Mouse (Mus musculus): ENCODE results near the gene Tiam2. TPM values are rescaled to one million over a fixed set of nuclear protein-coding genes. Genes with fewer than 3 reads are reported as not detected.

Tiam2 gene
- total RNA-seq, 2 experiments from 2014 or later, result 10.1 to 13.1 TPM

DNA sequence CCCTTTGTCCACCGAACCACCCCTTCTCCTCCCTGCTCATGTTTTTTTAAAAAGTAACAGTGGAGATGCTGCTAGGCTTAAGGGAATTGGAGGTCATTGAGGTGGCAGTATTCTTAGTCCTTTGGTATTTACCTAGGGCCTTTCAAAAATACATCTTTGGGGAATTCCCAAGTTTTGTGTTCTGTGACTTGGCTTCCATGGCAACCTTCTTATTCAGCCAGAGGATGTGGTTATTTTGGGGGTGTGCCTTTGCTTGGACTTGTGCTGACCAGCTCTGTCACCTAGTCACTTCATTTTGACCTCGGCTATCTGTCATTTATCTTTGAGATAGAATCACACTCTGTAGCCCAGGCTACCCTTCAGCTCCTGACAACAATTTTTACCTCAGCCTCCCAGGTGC lies 68.6 kb downstream of the Tiam2 start:
- no peak for DNase-seq

DNA sequence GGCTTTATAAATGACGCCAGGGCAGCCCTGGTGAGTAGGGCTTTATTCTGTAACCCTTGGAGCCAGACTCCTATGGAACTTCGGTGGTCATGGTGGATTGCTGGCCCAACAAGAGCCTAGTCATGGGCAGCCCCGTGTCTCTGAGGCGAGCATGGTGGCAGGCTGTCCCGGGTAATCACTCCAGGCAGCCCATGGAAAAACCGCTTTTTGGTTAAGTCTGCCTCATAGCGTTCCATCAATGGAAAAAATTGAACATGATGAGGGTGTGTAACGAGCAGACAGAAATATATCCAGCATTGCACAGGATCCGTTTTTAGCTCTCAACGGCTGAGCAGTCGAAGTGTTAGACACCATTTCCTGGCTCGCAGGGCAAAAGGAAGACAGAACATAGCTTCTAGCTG lies 70.5 kb downstream of the Tiam2 start:
- no peak for DNase-seq

DNA sequence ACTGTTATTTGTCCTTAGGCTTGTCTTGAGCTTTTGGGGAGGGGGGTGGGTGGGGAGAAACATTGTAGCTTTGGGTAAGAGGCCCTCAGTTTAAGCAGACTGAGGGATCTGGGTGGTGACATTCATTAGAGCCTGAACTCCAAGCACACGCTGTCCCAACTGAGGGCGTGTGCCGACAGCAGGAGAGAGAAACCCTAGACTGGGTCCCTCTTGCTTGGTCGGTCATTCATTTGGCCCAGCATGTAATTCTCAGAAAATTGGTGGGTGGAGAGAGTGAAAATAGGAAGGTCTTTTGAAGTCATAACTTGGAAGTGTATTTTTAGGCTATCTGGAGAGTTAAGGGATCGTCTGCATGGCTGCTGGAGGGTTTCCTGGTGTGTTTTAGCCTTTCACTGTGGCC lies 71.5 kb downstream of the Tiam2 start:
- no peak for DNase-seq

DNA sequence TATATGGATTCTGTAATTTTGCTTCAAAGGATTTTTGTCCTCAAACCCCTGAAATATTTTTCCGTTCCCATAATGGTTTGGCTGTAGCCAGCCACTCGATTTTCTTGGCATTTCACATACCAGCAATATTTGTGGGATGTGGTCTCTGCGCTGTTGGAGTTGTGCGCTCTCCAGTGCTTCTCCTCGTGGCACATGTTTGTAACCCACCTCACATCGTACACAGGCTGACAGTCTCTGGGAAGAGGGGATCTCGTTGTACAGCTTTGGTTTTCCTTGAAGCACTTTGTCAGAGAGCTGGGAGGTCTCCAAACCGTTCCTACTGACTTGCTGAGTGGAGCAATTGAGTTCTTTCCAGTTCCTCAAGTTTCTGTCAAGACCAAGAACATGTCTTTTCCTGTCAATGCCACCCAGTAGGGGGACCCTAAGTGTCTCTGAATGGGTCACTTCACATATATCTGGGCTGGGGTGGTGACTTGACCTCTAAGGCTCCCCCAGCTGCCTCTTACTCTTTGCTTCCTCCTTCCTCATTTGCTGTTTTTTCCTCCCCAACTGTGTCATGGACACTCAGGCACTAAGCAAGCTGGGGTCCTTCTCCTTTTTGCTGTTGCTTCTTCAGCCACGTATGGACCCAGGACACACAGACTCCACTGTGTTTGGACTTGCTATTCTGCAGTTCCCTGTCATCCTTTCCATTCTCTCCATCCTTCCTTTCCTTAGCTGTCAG lies 79.1 kb downstream of the Tiam2 start:
- no peak for DNase-seq

DNA sequence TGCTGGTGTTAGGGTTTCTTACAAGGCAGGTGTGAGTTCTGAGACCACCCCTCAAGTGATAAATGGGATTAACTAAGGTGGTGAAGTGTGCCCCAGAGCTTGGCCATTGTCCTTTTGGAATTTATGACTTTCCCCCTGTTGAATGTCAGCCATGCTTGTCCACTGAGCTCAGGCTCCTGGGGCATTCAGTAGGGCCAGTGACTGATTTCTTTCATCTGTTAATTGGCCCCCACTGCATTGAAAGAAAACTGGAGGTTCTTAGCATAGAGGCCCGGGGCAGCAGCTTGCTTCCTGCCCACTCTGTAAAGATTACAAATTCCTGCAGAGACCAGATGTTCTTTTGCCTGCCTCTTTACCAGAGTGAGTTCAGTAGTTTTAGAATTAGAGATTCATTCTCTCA lies 80.7 kb downstream of the Tiam2 start:
- no peak for DNase-seq

DNA sequence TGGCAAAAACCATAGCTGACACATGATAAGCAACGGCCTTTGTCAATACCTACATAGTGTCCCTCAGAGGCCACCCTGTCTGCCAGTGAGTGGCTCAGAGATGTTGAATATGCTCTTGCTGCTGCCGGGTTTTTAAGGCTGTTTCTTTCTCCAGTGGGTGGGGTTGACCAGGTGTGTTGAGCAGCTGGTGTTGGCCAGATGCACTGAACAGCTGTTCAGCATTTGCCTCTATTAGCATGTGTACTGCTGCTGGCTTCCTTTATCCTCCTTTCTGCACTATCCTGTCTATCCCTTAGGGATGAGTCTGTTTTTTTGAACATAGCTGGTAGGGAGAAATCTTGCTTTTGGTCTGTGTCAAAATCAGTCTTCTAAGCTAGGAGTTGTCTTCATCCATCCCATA lies 83.9 kb downstream of the Tiam2 start:
- no peak for DNase-seq

DNA sequence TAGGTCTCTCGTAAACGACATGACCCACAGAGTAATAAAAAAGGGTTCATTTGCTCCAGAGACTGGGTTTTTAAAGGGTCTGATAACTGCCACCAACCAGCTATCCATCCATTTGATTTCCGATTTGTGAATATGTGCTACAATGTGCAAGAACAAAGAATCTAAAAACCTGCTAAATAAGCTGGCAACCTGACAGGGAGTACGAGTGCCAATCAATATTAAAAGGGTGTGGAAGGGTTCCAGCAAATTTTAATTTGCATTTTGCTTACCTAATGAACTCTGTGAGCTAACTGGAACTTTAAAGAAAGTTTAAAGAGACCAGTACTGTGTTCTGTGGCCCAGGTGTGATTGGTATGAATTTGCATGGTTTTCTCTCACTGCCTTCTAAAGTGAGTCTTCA lies 86.4 kb downstream of the Tiam2 start:
- no peak for DNase-seq

DNA sequence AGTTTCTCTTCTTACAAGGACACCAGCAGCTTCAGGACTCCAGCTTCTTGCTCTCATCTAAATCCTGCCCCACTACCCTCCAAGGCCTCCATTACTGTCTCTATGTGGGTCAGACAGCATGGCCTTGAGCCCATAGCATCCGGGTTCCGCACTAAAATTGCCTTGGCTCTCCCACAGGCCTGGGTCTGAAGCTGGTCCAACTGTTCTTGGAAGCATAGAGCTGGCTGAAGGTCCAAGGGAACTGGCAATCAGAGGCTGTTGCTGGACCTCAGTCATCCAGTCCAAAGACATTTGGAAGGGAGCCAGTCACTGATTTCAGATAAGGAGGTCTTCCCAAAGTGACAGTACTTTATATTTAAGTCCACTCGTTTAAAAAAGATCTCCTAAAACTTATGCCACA lies 89.2 kb downstream of the Tiam2 start:
- peak; percentile 84 for DNase-seq

DNA sequence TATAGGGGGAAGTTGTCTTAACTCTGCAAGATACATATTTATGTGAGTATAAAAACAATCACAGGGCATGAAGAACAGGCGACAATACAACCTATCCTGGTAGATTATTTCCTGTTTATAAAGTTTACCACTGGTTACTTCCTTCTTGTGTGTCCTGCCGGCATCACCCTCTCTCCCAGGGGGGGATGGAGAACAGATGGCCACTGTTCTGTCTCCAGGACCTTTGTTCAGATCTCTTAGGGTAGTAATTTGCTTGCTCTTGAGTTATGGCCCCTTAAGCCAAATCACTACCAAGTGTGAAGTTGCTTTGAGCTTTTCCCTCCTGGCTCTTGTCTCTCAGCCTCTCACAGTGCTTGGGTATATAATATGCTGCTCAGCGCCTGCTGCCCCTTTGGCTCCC lies 90.0 kb downstream of the Tiam2 start:
- no peak for DNase-seq

DNA sequence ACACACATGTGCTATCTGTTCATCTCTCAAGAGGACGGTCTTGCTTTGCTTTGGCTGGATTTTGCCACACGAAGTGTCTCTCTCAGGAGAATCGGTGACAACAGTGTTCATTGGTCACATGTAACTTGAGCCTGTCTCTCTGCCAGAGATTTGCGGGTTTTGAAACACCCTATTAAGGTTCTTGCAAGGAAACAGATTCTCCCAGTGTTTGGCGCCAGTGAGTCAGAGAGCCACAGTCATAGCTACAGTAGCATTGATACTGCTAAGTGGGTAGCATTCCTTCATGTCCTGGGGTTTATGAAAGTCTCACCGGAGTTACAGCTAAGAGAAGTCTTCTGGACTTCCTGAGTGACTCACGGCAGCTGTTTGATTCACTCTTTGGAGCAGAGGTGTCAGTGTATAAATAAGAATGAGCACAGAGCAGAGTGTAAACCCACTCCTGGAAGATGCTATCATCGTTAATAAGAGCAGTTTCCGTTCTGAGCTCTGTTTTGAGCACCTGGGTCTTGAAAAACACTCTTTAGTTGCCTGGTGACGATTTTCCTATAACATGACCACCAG lies 93.1 kb downstream of the Tiam2 start:
- peak; percentile 56 for DNase-seq

DNA sequence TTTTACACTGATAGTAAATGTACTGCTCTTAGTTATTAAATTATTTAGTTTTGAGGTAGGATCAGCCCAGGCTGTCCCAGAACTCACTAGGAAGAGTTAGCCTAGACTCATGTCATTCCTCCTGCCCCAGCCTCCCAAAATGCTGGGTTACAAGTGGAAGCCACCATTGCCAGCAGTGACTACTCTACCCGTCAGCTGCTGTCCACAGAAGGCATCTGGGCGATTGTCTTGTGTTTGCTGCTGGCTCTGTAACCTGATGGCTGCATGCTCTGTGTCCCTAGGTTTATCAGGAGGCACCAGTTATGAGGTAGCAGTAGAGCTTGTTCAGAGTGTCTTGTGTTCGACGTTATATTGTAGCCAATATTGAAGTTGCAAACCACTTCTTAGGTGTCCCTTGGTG lies 93.8 kb downstream of the Tiam2 start:
- no peak for DNase-seq

DNA sequence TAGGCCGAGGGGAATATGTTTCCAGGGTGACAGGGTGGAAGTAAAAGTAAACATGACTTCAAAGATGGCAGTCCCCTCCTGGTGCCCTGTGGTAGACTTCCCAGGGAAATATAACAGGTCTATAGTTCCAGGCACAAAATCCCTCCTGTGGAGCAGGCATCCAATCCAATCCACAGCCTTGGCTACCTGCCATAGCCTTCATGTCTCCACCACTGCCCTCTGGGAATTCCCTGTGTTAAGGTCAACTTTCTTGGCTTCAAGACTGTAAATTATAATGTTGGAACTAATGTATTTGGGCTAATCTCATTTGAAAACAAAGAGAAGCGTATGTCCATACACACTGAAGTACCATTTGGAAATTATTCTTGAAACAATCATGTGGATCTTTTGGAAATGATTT lies 97.0 kb downstream of the Tiam2 start:
- DNase-seq, result peak; percentile 74

DNA sequence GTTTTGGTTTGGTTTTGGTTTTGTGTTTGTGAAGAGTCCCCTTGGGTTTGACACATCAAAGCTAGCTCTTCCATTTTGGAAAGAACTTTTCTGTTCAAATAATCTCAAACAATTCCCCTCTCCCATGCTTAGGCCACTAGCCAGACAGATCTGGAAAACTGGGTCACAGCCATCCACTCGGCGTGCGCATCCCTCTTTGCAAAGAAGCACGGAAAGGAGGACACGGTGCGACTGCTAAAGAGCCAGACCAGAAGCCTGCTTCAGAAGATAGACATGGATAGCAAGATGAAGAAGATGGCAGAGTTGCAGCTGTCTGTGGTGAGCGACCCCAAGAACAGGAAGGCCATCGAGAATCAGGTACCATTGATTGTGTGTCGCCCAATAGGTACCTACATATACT lies 102.3 kb downstream of the Tiam2 start:
- no peak for DNase-seq

DNA sequence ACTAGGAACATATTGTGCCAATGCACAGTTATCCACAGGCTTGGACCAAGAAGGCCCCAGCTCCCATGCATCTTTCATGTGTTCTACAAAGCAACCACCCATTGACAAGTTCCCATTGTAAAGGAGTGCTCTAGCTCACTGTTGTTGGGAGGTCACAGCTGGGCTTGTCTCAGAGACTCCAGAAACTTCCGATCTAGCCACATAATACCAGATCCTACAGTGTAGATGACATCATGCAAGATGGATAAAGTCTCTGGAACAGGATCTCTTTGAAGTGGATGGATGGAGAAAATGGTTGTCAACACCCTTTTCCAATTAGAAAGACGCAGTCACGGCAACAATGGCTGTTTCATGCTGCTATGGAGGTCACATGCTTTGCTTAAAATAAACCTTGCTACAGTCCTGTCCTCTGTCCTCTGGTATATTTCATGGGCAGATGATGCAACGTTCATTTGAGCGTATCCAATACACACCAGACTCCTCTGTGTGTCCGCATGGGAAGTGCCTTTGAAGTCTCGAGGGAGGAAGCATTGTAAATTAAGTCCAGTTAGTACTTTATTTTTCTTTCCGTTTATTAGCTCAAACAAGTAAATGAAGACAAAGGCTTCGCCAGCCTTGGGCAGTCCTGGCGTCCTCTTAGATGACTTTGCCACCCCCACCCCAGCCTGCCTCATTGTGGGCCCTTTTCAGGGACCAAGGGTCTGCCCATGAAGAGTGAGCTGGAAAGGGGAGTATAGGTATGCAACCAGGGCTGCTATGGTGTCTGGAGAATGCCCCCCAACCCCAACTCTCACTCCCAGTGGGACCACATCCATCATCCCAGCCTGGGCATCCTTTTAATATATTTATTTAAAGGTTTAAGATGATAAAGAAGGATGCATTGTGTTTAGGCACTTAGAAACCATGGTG lies 106.5 kb downstream of the Tiam2 start:
- no peak for DNase-seq

DNA sequence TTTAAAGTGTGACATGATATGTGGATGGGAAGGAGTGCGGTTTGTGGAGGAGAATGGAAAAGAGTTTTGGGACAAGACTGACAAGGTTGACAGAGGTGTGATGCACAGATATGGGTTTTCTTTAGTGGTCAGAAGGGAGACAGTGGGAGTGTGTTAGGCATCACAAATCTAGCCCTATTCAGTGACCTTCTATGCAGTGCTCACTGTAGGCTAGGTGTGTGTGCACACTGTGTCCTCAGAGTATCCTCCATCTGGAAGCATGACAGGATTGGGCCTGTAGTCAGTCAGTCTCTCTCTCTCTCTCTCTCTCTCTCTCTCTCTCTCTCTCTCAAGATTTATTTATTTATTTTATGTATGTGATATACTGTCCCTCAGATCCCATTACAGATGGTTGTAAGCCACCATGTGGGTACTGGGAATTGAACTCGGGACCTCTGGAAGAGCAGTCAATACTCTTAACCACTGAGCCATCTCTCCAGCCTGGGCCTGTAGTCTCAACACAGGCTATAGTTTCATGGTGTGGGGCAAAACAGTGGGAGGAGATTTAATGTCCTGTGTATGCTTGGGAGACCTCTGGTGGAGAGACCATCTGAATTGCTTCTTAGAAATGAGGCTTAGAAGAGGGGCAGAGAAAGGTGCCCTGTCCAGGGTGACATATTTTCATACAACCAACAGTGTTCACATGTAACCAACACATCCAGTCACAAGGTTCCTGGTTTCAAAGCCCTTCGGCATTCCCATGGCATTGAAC lies 107.3 kb downstream of the Tiam2 start:
- no peak for DNase-seq

DNA sequence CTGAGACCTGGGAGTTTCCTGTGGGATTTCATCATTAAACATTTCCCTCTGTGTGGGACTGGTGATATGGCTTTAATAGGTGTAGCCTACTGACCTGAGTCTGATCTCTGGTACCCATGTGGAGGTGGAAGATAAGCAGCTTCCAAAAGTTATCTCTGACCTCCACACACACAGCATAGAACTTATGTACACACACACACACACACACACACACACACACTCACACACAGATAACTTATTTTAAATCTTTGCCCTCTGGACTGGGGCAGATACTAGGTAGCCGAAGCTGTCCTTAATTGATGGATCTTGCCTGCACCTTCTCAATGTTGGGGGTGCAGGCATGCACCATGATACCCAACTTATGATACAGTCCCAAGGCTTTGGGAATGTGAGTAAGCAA lies 108.9 kb downstream of the Tiam2 start:
- DNase-seq, result no peak

DNA sequence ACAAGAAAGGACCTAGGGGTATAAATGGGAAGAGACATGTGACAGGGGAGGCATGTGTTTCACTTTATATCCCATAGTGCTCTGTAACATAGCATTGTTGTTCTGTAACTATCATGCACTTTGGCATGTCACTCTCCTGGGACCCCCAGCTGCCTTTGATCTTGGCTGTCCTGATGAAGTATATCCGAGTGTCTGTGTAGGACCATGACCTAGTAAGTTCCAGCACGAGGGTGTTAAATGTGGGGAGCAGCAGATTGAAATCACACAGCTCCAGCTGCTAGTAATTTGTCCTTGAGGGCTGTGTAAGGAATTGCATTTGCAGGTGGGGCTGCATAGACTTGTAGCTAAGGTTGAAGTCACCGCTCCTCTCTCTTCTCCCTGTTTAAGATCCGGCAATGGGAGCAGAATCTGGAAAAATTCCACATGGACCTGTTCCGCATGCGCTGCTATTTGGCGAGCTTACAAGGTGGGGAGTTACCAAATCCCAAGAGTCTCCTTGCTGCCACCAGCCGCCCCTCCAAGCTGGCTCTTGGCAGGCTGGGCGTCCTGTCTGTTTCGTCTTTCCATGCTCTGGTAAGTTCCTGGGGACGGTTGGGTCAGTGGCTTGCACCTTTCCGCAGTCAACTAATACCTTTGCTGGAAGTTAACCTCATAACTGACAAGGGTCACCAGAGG lies 110.6 kb downstream of the Tiam2 start:
- DNase-seq, result no peak

DNA sequence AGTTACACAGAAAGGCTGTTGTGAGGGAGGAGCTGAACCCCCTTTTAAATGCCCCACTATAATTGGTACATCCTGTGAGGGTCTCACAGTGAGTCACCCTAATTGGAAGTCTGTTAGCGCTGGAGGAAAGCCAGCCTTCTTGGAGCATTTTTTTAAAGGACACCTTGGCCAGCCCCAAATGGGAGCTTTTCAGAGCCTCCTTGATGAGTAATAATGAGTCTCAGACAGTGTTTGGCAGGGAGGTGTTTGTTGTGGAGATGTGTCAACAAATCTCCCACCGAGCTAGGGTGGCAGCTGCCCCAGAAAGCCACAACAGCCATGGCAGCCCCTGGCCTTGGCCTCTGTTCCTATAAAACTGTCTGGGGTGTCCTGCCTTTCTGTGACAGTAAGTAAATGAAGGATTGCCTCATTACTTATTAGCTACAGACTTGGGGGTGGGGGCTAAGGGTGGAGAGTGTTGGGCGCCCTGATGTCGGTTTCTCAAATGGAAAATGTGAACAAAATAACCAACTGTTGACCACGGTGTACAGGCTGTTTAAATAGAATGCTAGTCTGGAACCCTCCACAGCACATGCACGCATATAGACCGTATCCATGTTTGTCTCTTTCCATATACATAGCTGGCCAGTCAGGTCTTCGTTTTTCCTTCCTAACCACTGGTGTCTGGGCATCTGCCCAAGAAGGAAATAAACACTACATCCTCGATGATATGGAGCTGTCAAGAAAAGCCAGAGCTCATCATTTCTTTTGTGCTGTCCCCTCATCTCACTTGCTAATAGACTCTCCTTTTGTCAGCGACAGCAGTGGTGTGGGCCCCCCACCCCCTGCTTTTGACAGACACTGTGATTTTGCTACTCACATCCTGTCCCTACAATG lies 116.4 kb downstream of the Tiam2 start:
- no peak for DNase-seq

DNA sequence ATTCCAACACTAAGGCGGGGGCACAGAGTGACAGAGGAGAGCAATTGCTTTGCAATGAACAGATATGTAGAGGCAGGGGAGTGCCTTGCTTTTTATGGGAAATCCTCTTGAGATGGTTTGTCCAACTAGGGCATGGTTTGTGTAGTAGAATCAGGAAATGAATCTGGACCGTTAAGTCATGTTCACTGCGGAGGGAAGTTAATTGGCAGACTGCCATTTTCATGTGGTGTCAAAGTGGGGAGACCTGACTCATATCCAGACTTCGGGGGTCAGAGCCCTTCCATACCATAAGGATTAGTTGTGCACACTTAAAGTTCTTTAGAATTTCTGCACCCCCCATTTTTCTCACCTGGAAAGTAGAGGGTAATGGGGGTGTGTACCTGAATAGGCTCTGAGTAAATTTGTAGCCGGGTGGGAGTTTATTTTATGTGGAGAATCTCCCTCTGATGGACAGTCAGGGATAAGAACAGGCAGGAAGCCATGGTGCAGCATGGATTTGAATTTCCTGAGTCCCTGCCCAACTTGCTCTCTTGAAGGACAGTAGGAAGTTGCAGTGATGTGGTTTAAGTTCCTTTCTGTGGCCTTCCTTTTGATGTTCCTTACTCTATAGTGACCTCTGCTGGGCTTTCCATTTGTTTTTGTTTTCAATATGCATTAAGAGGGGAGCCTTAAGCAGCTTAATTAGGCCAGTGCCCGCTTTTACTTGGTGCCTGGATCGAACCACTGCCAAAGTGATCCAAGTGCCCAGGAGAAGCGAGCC lies 120.0 kb downstream of the Tiam2 start:
- DNase-seq, result peak; percentile 42

DNA sequence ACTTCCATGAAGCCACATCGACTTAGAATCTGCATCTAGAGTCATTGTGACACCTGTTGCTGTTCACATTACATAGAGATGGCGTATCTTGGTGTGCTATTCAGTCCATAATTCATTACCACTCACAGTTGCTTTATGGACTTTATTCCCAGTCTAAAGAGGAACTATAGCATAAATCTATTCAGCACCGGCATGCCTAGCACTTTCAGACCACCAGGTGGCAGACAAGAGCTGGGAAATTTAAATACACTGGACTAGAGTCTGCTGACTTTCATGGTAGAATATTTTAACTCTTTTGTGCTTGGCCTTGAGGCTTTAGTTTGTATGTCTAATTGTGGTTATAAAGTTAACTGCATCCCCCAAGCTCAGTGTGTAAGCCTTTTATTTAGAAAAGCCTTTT lies 122.4 kb downstream of the Tiam2 start:
- peak; percentile 72 for DNase-seq
